Mouse (Mus musculus) midbrain, embryonic 15.5 days (tissue): Measurements from ENCODE around the gene Kctd19. TPM values are rescaled to one million over a fixed set of nuclear protein-coding genes. Genes with fewer than 3 reads are reported as not detected.

ENCODE experiments used
- ATAC-seq: fragments of 200-750 bp; cut with Nextera tagmentation; replicated peaks from 2 replicates; pipeline ENCODE4 v1.8.0; 2017; ENCODE audit warnings: moderate TSS enrichment
- H3K27ac ChIP-seq: fragments of 300-500 bp; sonication (generic); 2 replicates; pipeline ENCODE4 v1.5.1; 2015; ENCODE audit warnings: mild to moderate bottlenecking, inconsistent platforms
- H3K27me3 ChIP-seq: fragments of 300-500 bp; sonication (generic); replicated peaks from 2 replicates; pipeline ENCODE4 v1.6.1; 2015; ENCODE audit warnings: inconsistent platforms
- H3K36me3 ChIP-seq: fragments of 300-500 bp; sonication (generic); replicated peaks from 2 replicates; pipeline ENCODE4 v1.6.1; 2015; ENCODE audit warnings: inconsistent platforms
- H3K4me1 ChIP-seq: fragments of 300-500 bp; sonication (generic); 2 replicates; pipeline ENCODE4 v1.6.1; 2015; ENCODE audit warnings: inconsistent platforms
- H3K4me2 ChIP-seq: fragments of 300-500 bp; sonication (generic); 2 replicates; pipeline ENCODE4 v1.6.1; 2015; ENCODE audit warnings: inconsistent platforms, mild to moderate bottlenecking, moderate library complexity
- H3K4me3 ChIP-seq: fragments of 300-500 bp; sonication (generic); 2 replicates; pipeline ENCODE4 v1.5.1; 2015; ENCODE audit warnings: mild to moderate bottlenecking, inconsistent platforms
- H3K9ac ChIP-seq: fragments of 300-500 bp; sonication (generic); 2 replicates; pipeline ENCODE4 v1.6.1; 2015; ENCODE audit warnings: mild to moderate bottlenecking, inconsistent platforms
- H3K9me3 ChIP-seq: fragments of 300-500 bp; sonication (generic); 2 replicates; pipeline ENCODE4 v1.6.1; 2016; ENCODE audit warnings: inconsistent platforms
- WGBS: fragments of 180-500 bp; shearing (Covaris S2); methylation state at CpG from one replicate; pipeline ENCODE4 v1.1.7; 2015; ENCODE audit warnings: mixed read lengths; 5-methylcytosine and 5-hydroxymethylcytosine counted together
- polyA plus RNA-seq: library from polyadenylated mRNA; unstranded; fragments of >200 nt; fragmentation: Nextera tagmentation; extraction: Ambion mirVana; gene quantifications from 2 replicates; pipeline ENCODE4 v1.2.1, GENCODE M21; 2015

The Kctd19 gene
- polyA plus RNA-seq, 1 experiment from 2014 or later: not detected

GRCm38 (mm10) chr8:105418992-105419391 lies 5.7 kb upstream of the Kctd19 start:
- ATAC-seq: no peak
- Histone ChIP-seq H3K27me3 (0 out of 2 replicates have a peak, but pooled peaks cover 1% of the 10 kb centered on the region), H3K9me3 (no peaks in the 10 kb centered on the region), H3K4me3 (no peak overlapping the region), H3K4me1 (0 out of 2 replicates have a peak, but pooled peaks cover 2% of the 10 kb centered on the region), H3K9ac (no peak overlapping the region), H3K36me3 (no peaks in the 10 kb centered on the region), H3K27ac (no peak overlapping the region), H3K4me2 (no peak overlapping the region)
- 70% methylated on average over 2 of the region's 2 CpGs for WGBS

- no peak for ATAC-seq
- WGBS: 94% methylated on average over 6 of the region's 6 CpGs
- no peaks in the 10 kb centered on the region for H3K9me3 ChIP-seq
Observed at GRCm38 (mm10) chr8:105409947-105410346, 3.4 kb downstream of the Kctd19 start.

GRCm38 (mm10) chr8:105408331-105408730 lies 5.0 kb downstream of the Kctd19 start:
- 62% methylated on average over 7 of the region's 7 CpGs for WGBS
- no peak overlapping the region for H3K4me3 ChIP-seq
- H3K9ac ChIP-seq: no peak overlapping the region
- H3K27ac ChIP-seq: no peak overlapping the region
- peaks cover 3% of the 10 kb centered on the region for H3K4me1 ChIP-seq
- H3K27me3 ChIP-seq: peaks cover 2% of the 10 kb centered on the region; the same call in 1 of the 2 replicates
- H3K9me3 ChIP-seq: no peaks in the 10 kb centered on the region
- no peaks in the 10 kb centered on the region for H3K36me3 ChIP-seq
- H3K4me2 ChIP-seq: no peak overlapping the region
- ATAC-seq: no peak

More at GRCm38 (mm10) chr8:105409947-105410346, 3.4 kb downstream of the Kctd19 start:
- no peaks in the 10 kb centered on the region for H3K36me3 ChIP-seq
- no peak overlapping the region for H3K9ac ChIP-seq
- peaks cover 11% of the 10 kb centered on the region for H3K4me1 ChIP-seq
- no peak overlapping the region for H3K4me3 ChIP-seq
- H3K27ac ChIP-seq: no peak overlapping the region
- peaks cover 8% of the 10 kb centered on the region; the same call in 1 of the 2 replicates for H3K27me3 ChIP-seq
- no peak overlapping the region for H3K4me2 ChIP-seq

- H3K9ac ChIP-seq: no peak overlapping the region
- no peaks in the 10 kb centered on the region for H3K4me1 ChIP-seq
- WGBS: 68% methylated on average over 10 of the region's 10 CpGs
- H3K27ac ChIP-seq: no peak overlapping the region
- H3K4me2 ChIP-seq: no peak overlapping the region
- no peaks in the 10 kb centered on the region for H3K9me3 ChIP-seq
- H3K36me3 ChIP-seq: no peaks in the 10 kb centered on the region
- ATAC-seq: no peak
- H3K27me3 ChIP-seq: no peaks in the 10 kb centered on the region
- no peak overlapping the region for H3K4me3 ChIP-seq
Observed at GRCm38 (mm10) chr8:105406416-105406815, 6.9 kb downstream of the Kctd19 start.

GRCm38 (mm10) chr8:105404496-105404895 lies 8.8 kb downstream of the Kctd19 start:
- no peak for ATAC-seq
- Histone ChIP-seq H3K4me3 (no peak overlapping the region), H3K27me3 (no peaks in the 10 kb centered on the region), H3K4me2 (no peak overlapping the region), H3K36me3 (no peaks in the 10 kb centered on the region), H3K9me3 (no peaks in the 10 kb centered on the region), H3K27ac (no peak overlapping the region), H3K9ac (no peak overlapping the region), H3K4me1 (no peaks in the 10 kb centered on the region)
- WGBS: 70% methylated on average over 1 of the region's 1 CpGs

- no peaks in the 10 kb centered on the region for H3K9me3 ChIP-seq
- H3K4me2 ChIP-seq: no peak overlapping the region
- no peak overlapping the region for H3K9ac ChIP-seq
- no peaks in the 10 kb centered on the region for H3K27me3 ChIP-seq
- no peaks in the 10 kb centered on the region for H3K4me1 ChIP-seq
- ATAC-seq: no peak
- WGBS: 87% methylated on average over 8 of the region's 8 CpGs
- no peaks in the 10 kb centered on the region for H3K36me3 ChIP-seq
- H3K27ac ChIP-seq: no peak overlapping the region
- H3K4me3 ChIP-seq: no peak overlapping the region
Observed at GRCm38 (mm10) chr8:105403467-105403866, 9.8 kb downstream of the Kctd19 start.

- no peak for ATAC-seq
- no peak overlapping the region for H3K27ac ChIP-seq
- H3K4me1 ChIP-seq: no peaks in the 10 kb centered on the region
- H3K9me3 ChIP-seq: no peaks in the 10 kb centered on the region
- no peak overlapping the region for H3K9ac ChIP-seq
- H3K36me3 ChIP-seq: no peaks in the 10 kb centered on the region
- 86% methylated on average over 5 of the region's 5 CpGs for WGBS
- H3K27me3 ChIP-seq: no peaks in the 10 kb centered on the region
- no peak overlapping the region for H3K4me3 ChIP-seq
- no peak overlapping the region for H3K4me2 ChIP-seq
Observed at GRCm38 (mm10) chr8:105400016-105400415, 13.3 kb downstream of the Kctd19 start.

- ATAC-seq: no peak
- Histone ChIP-seq H3K4me3 (no peak overlapping the region), H3K27ac (no peak overlapping the region), H3K4me2 (no peak overlapping the region), H3K9ac (no peak overlapping the region), H3K27me3 (no peaks in the 10 kb centered on the region), H3K36me3 (no peaks in the 10 kb centered on the region), H3K9me3 (no peaks in the 10 kb centered on the region), H3K4me1 (no peaks in the 10 kb centered on the region)
- WGBS: 34% methylated on average over 3 of the region's 3 CpGs
Observed at GRCm38 (mm10) chr8:105397747-105398146, 15.6 kb downstream of the Kctd19 start.

GRCm38 (mm10) chr8:105393915-105394314 lies 19.4 kb downstream of the Kctd19 start:
- H3K4me1 ChIP-seq: no peaks in the 10 kb centered on the region
- H3K9me3 ChIP-seq: no peaks in the 10 kb centered on the region
- H3K36me3 ChIP-seq: no peaks in the 10 kb centered on the region
- no peak overlapping the region for H3K9ac ChIP-seq
- H3K27ac ChIP-seq: no peak overlapping the region
- H3K4me2 ChIP-seq: no peak overlapping the region
- ATAC-seq: no peak
- 72% methylated on average over 7 of the region's 7 CpGs for WGBS
- no peak overlapping the region for H3K4me3 ChIP-seq
- H3K27me3 ChIP-seq: no peaks in the 10 kb centered on the region

GRCm38 (mm10) chr8:105393089-105393787 lies 20.1 kb downstream of the Kctd19 start:
- Histone ChIP-seq H3K4me2 (no peak overlapping the region), H3K27ac (no peak overlapping the region), H3K9ac (no peak overlapping the region), H3K4me1 (no peaks in the 10 kb centered on the region), H3K27me3 (no peaks in the 10 kb centered on the region), H3K36me3 (no peaks in the 10 kb centered on the region), H3K4me3 (no peak overlapping the region), H3K9me3 (no peaks in the 10 kb centered on the region)
- ATAC-seq: no peak
- WGBS: 88% methylated on average over 12 of the region's 12 CpGs

- Histone ChIP-seq H3K4me3 (no peak overlapping the region), H3K36me3 (no peaks in the 10 kb centered on the region), H3K4me2 (no peak overlapping the region), H3K9ac (no peak overlapping the region), H3K27me3 (no peaks in the 10 kb centered on the region), H3K9me3 (no peaks in the 10 kb centered on the region), H3K27ac (no peak overlapping the region), H3K4me1 (no peaks in the 10 kb centered on the region)
- WGBS: 83% methylated on average over 6 of the region's 6 CpGs
- no peak for ATAC-seq
Observed at GRCm38 (mm10) chr8:105389096-105389495, 24.2 kb downstream of the Kctd19 start.

- Histone ChIP-seq H3K27me3 (no peaks in the 10 kb centered on the region), H3K4me3 (no peak overlapping the region), H3K27ac (no peak overlapping the region), H3K9ac (no peak overlapping the region), H3K4me1 (no peaks in the 10 kb centered on the region), H3K9me3 (no peaks in the 10 kb centered on the region), H3K4me2 (no peak overlapping the region), H3K36me3 (no peaks in the 10 kb centered on the region)
- 80% methylated on average over 1 of the region's 1 CpGs for WGBS
- ATAC-seq: no peak
Observed at GRCm38 (mm10) chr8:105387151-105387550, 26.2 kb downstream of the Kctd19 start.

GRCm38 (mm10) chr8:105384070-105384469 lies 29.2 kb downstream of the Kctd19 start:
- Histone ChIP-seq H3K36me3 (no peaks in the 10 kb centered on the region), H3K4me2 (no peak overlapping the region), H3K9me3 (no peaks in the 10 kb centered on the region), H3K27me3 (no peaks in the 10 kb centered on the region), H3K27ac (no peak overlapping the region), H3K4me1 (no peaks in the 10 kb centered on the region), H3K4me3 (no peak overlapping the region), H3K9ac (no peak overlapping the region)
- 96% methylated on average over 2 of the region's 2 CpGs for WGBS
- no peak for ATAC-seq
